Mouse (Mus musculus): ENCODE measurements around the gene Pth2. TPM values are rescaled to one million over a fixed set of nuclear protein-coding genes. Genes with fewer than 3 reads are reported as not detected.

Pth2 gene
- total RNA-seq, 2 experiments from 2014 or later = not detected

GRCm38 (mm10) chr7:45193406-45193805, 12.6 kb downstream of the Pth2 start:
- ATAC-seq (replicated peaks; ENCODE audit: low FRiP score, poor library complexity, severe bottlenecking) = no peak

GRCm38 (mm10) chr7:45193871-45194785, 13.3 kb downstream of the Pth2 start:
- ATAC-seq (replicated peaks; ENCODE audit: low FRiP score, poor library complexity, severe bottlenecking) = peak; percentile 17; the same call in 1 of the 2 replicates

- ATAC-seq (replicated peaks; ENCODE audit: low FRiP score, poor library complexity, severe bottlenecking) = no peak
Observed at GRCm38 (mm10) chr7:45195341-45196175, 14.8 kb downstream of the Pth2 start.

GRCm38 (mm10) chr7:45196176-45196535, 15.4 kb downstream of the Pth2 start:
- no peak for ATAC-seq (replicated peaks; ENCODE audit: low FRiP score, poor library complexity, severe bottlenecking)

- no peak for ATAC-seq (replicated peaks; ENCODE audit: low FRiP score, poor library complexity, severe bottlenecking)
Observed at GRCm38 (mm10) chr7:45196994-45197393, 16.2 kb downstream of the Pth2 start.

- no peak for ATAC-seq (replicated peaks; ENCODE audit: low FRiP score, poor library complexity, severe bottlenecking)
Observed at GRCm38 (mm10) chr7:45198435-45198834, 17.6 kb downstream of the Pth2 start.

- no peak for ATAC-seq (replicated peaks; ENCODE audit: low FRiP score, poor library complexity, severe bottlenecking)
Observed at GRCm38 (mm10) chr7:45198961-45199360, 18.2 kb downstream of the Pth2 start.

GRCm38 (mm10) chr7:45202654-45203053, 21.9 kb downstream of the Pth2 start:
- ATAC-seq (replicated peaks; ENCODE audit: low FRiP score, poor library complexity, severe bottlenecking) = no peak

- peak; percentile 88 for ATAC-seq (replicated peaks; ENCODE audit: low FRiP score, poor library complexity, severe bottlenecking)
Observed at GRCm38 (mm10) chr7:45204380-45205143, 23.8 kb downstream of the Pth2 start, which contains the start of gene Ccdc155. TSS of gene Ccdc155 (minus strand) at chr7:45204892.

GRCm38 (mm10) chr7:45208260-45208659, 27.5 kb downstream of the Pth2 start:
- ATAC-seq (replicated peaks; ENCODE audit: low FRiP score, poor library complexity, severe bottlenecking) = no peak

GRCm38 (mm10) chr7:45211070-45211469, 30.3 kb downstream of the Pth2 start:
- ATAC-seq (replicated peaks; ENCODE audit: low FRiP score, poor library complexity, severe bottlenecking) = 0 out of 2 replicates have a peak, but pooled peaks have one; percentile 3

GRCm38 (mm10) chr7:45211851-45212251, 31.1 kb downstream of the Pth2 start, which contains the start of gene Dkkl1:
TSS of gene Dkkl1 (minus strand) at chr7:45212147.
- peak; percentile 89 for ATAC-seq (replicated peaks; ENCODE audit: low FRiP score, poor library complexity, severe bottlenecking)

- ATAC-seq (replicated peaks; ENCODE audit: low FRiP score, poor library complexity, severe bottlenecking) = no peak
Observed at GRCm38 (mm10) chr7:45212356-45212755, 31.6 kb downstream of the Pth2 start.

- ATAC-seq (replicated peaks; ENCODE audit: low FRiP score, poor library complexity, severe bottlenecking) = no peak
Observed at GRCm38 (mm10) chr7:45213708-45214107, 32.9 kb downstream of the Pth2 start.

GRCm38 (mm10) chr7:45215673-45216441, 35.1 kb downstream of the Pth2 start, which contains the start of gene Tead2:
TSS of gene Tead2 (plus strand) at chr7:45215753.
- no peak for ATAC-seq (replicated peaks; ENCODE audit: low FRiP score, poor library complexity, severe bottlenecking)

GRCm38 (mm10) chr7:45216442-45217183, 35.8 kb downstream of the Pth2 start:
- ATAC-seq (replicated peaks; ENCODE audit: low FRiP score, poor library complexity, severe bottlenecking) = no peak

- ATAC-seq (replicated peaks; ENCODE audit: low FRiP score, poor library complexity, severe bottlenecking) = no peak
Observed at GRCm38 (mm10) chr7:45221680-45222079, 40.9 kb downstream of the Pth2 start.

- ATAC-seq (replicated peaks; ENCODE audit: low FRiP score, poor library complexity, severe bottlenecking) = no peak
Observed at GRCm38 (mm10) chr7:45224826-45225225, 44.0 kb downstream of the Pth2 start.
